Mouse (Mus musculus) 416B (cell line): ENCODE results near the gene Acp1.

Source experiments
- DNase-seq: peaks from one replicate; pipeline ENCODE4 v3.0.0; 2011; ENCODE audit warnings: low read depth

Gene Acp1

GRCm38 (mm10) chr12:30864347-30864746, 47.0 kb downstream of the Acp1 start:
- DNase-seq: no peak

DNA sequence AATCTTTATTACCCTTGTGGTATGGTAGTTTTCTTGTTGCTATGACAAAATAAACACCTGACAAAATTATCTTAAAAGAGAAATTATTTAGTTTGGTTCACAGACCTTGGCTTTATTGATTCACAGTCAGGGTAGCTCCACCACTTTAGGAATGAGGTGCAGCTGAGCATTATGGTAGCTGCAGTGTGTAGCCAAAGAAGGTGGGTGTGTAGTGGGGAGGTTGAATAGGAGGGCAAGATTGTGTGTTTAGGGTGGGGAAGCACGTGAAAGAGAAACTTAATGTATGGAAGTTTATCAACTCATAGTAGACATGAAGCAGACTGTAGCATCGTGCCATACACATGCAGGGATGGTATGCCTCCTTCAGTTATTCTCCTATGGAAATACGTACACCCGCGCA, 55.2 kb downstream of the Acp1 start:
- DNase-seq: no peak

- DNase-seq: no peak
Measured at GRCm38 (mm10) chr12:30855442-30856159, 55.8 kb downstream of the Acp1 start.

DNA sequence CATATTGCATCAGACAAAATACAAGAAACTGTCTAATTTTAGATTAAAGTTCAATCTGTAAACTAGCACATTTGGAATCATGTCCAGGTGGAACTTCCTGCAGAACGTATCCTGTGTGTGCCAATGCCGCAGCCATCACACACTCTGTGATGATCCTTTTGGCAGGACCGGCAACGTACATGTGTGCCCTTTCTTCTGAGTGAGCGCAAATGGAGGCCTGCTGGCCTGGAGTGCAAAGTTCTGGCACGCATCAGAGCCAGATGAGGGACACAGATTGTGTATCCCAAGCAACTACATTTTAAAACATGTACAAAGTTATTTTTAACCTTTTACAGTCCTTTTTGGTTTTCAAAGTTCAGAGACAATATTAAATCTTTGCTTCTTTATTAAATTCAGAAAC, 59.5 kb downstream of the Acp1 start:
- no peak for DNase-seq

DNA sequence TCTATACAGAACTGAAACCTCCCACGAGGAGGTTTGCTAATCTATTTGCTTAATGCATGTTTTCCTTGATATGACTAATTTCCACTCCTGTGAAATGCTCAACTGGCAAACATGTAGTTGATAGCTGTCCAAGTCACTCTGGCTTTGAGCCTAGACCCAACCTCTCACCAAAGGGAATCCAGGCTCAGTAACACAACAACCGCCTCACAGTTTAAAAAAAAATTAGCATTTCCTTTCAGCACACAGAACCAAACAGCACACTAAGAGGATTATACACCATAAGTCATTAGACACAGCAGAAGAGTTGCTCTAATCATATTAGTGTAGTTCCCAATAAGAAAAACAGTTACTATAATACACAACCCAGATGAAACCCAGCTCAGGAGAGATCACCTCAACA, 60.5 kb downstream of the Acp1 start:
- no peak for DNase-seq

GRCm38 (mm10) chr12:30848521-30848920, 62.9 kb downstream of the Acp1 start:
- no peak for DNase-seq
